Mouse (Mus musculus) lung, embryonic 14.5 days (tissue): ENCODE measurements around the gene Usf1. TPM values are rescaled to one million over a fixed set of nuclear protein-coding genes. Genes with fewer than 3 reads are reported as not detected.

Experiments used
- ATAC-seq: fragments of 200-750 bp; cut with Nextera tagmentation; 2 replicates; pipeline ENCODE4 v1.8.0; 2017; ENCODE audit warnings: mild to moderate bottlenecking, moderate TSS enrichment, moderate library complexity; ENCODE audit not compliant: insufficient read depth
- DNase-seq: peaks from one replicate; pipeline ENCODE4 v3.0.0-alpha.2; 2015
- H3K27ac ChIP-seq: fragments of 300-500 bp; sonication (generic); 2 replicates; pipeline ENCODE4 v1.5.1; 2014; ENCODE audit warnings: low read depth, mild to moderate bottlenecking, moderate library complexity
- H3K27me3 ChIP-seq: fragments of 300-500 bp; sonication (generic); 2 replicates; pipeline ENCODE4 v1.6.1; 2014; ENCODE audit warnings: low read length, control low read depth; ENCODE audit not compliant: insufficient read depth
- H3K36me3 ChIP-seq: fragments of 300-500 bp; sonication (generic); 2 replicates; pipeline ENCODE4 v1.6.1; 2014; ENCODE audit warnings: control low read depth; ENCODE audit not compliant: insufficient read depth
- H3K4me1 ChIP-seq: fragments of 300-500 bp; sonication (generic); 2 replicates; pipeline ENCODE4 v1.6.1; 2014; ENCODE audit warnings: antibody characterized with exemption, control low read depth; ENCODE audit not compliant: insufficient read depth
- H3K4me2 ChIP-seq: fragments of 300-500 bp; sonication (generic); 2 replicates; pipeline ENCODE4 v1.6.1; 2014; ENCODE audit warnings: mild to moderate bottlenecking
- H3K4me3 ChIP-seq: fragments of 300-500 bp; sonication (generic); 2 replicates; pipeline ENCODE4 v1.5.1; 2014; ENCODE audit warnings: low read depth, low read length
- H3K9ac ChIP-seq: fragments of 300-500 bp; sonication (generic); 2 replicates; pipeline ENCODE4 v1.6.1; 2014
- H3K9me3 ChIP-seq: fragments of 300-500 bp; sonication (generic); 2 replicates; pipeline ENCODE4 v1.6.1; 2016; ENCODE audit warnings: low read depth, low read length, control low read depth
- CTCF ChIP-seq: IDR thresholded peaks from 2 replicates; pipeline ENCODE4 v1.5.1; 2016; ENCODE audit warnings: antibody characterized with exemption, low read depth
- WGBS: fragments of 180-500 bp; shearing (Covaris S2); extraction: QIAGEN DNeasy Blood & Tissue Kit; methylation state at CpG from one replicate; pipeline ENCODE4 v1.1.7; 2014; 5-methylcytosine and 5-hydroxymethylcytosine counted together
- polyA plus RNA-seq: library from polyadenylated mRNA; unstranded; fragments of >200 nt; fragmentation: Nextera tagmentation; extraction: Ambion mirVana; gene quantifications from 2 replicates; pipeline ENCODE4 v1.2.1, GENCODE M21; 2014

Usf1 gene
- polyA plus RNA-seq, 1 experiment from 2014 or later, result 81.0 TPM

DNA sequence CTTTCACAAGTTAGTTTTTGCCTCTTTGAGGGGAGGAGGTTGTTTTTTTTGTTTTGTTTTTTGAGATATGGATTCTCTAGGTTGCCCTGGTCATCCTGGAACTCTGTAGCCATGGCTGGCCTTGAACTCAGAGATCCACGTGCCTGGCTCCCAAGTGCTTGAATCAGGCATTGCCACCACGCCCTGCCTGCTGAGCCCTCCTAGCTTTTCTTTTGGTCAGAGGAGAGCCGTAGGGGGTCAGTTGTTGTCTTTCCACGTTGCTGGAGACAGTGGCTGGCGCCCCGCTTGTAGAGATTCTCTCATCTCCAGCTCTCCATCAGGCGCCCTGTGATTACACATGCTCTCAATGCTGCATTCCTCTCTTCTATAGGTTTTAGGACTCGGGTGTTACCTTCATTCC lies 2.5 kb downstream of the Usf1 start:
- ATAC-seq, result no peak
- TF ChIP-seq CTCF, result no peak

DNA sequence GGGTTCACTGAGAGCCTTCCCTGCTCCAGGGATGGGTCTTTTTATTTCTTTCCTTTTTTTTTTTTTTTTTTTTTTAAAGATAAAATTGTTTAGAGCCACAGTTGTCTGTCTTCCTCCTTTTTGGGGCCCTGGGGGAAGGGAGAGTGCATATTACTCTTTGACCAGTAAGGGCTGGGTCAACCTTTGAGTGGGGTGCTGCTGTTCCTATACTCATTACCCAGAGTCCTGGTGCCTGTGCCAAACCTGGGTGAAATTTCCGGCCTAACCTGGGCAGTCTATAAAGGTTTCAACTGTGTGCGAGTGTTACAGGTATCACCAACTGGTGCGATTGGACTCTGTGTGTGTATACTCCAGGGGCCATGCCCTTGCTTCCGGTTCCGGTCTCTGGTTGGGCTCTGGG lies 7.5 kb downstream of the Usf1 start, which contains the start of gene Tstd1:
Gene Tstd1, plus strand, starts transcription at position 213 of the 400 bp plus-strand sequence.
- Histone ChIP-seq H3K4me1 (no peaks in the 10 kb centered on the region), H3K27me3 (no peaks in the 10 kb centered on the region), H3K9ac (no peak within 1 kb of the TSS), H3K4me3 (no peak within 1 kb of the TSS), H3K9me3 (no peaks in the 10 kb centered on the region), H3K27ac (peak within 1 kb of the TSS; percentile 79), H3K4me2 (no peak within 1 kb of the TSS), H3K36me3 (peaks cover 68% of the 10 kb centered on the region)
- ATAC-seq, result no peak
- TF ChIP-seq CTCF, result no peak
- WGBS, result 81% methylated on average over 5 of the region's 5 CpGs
- DNase-seq, result no peak

More for the DNA sequence above, 2.5 kb downstream of the Usf1 start:
- no peaks in the 10 kb centered on the region for H3K9me3 ChIP-seq
- peaks cover 45% of the 10 kb centered on the region for H3K36me3 ChIP-seq
- H3K27ac ChIP-seq, result no peak overlapping the region
- H3K4me1 ChIP-seq, result no peaks in the 10 kb centered on the region
- H3K9ac ChIP-seq, result no peak overlapping the region
- H3K4me3 ChIP-seq, result no peak overlapping the region
- H3K27me3 ChIP-seq, result no peaks in the 10 kb centered on the region
- no peak overlapping the region for H3K4me2 ChIP-seq
- no peak for DNase-seq
- 76% methylated on average over 8 of the region's 8 CpGs for WGBS

DNA sequence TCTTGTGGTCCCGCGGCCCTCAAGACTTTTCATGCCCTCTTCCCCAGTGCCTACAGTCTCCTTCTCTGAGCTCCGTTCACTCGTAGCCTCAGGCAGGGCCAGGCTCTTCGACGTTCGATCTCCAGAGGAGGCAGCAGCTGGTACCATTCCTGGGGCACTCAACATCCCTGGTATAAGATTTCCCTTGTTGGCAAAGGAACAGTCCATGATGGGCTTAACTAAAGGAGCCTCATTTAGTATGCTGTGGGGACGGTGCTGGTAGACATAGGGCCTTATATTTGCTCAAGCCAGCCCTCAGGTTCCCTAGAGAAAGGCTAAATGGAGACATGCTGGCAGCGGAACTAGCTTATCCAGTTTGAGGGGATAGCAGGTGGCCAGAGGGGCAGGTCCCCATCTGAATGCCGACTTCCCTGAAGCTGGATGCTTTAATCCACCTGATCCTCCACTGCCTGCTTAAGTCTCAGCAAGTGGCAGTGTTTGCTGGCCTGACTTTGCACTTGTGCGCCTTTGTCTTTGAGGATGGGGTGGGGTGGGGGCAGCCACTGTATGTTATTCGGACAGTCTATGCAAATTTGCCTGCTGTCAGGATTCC lies 8.3 kb downstream of the Usf1 start:
- no peak for TF ChIP-seq CTCF
- no peaks in the 10 kb centered on the region for H3K27me3 ChIP-seq
- peaks cover 65% of the 10 kb centered on the region for H3K36me3 ChIP-seq
- ATAC-seq, result peak; percentile 69
- H3K9ac ChIP-seq, result no peak overlapping the region
- H3K27ac ChIP-seq, result peak overlapping the region; percentile 79
- WGBS, result 44% methylated on average over 12 of the region's 12 CpGs
- DNase-seq, result peak; percentile 67
- no peak overlapping the region for H3K4me3 ChIP-seq
- no peaks in the 10 kb centered on the region for H3K9me3 ChIP-seq
- no peak overlapping the region for H3K4me2 ChIP-seq
- H3K4me1 ChIP-seq, result no peaks in the 10 kb centered on the region

DNA sequence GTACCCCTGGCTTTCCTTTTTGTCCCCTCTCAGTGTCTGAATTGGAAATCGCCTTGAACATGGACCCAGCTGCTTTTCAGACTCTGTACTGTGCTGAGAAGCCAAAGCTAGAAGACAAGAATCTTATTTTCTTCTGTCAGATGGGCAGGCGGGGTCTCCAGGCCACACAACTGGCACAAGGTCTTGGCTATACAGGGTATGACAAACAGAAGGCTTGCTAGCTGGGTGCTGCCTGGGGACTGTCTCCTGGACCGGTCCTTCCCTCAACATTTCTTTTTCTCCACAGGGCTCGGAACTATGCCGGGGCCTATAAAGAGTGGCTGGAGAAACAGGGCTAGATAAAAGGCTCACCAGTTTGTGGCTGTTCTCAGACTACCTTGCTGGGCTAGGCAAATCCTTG lies 8.8 kb downstream of the Usf1 start:
- TF ChIP-seq CTCF, result no peak
- no peak overlapping the region for H3K9ac ChIP-seq
- H3K27me3 ChIP-seq, result no peaks in the 10 kb centered on the region
- 69% methylated on average over 5 of the region's 5 CpGs for WGBS
- no peaks in the 10 kb centered on the region for H3K9me3 ChIP-seq
- ATAC-seq (peak; percentile 15; the same call in 1 of the 2 replicates), DNase-seq (no peak)
- peaks cover 60% of the 10 kb centered on the region for H3K36me3 ChIP-seq
- no peak overlapping the region for H3K4me3 ChIP-seq
- no peak overlapping the region for H3K4me2 ChIP-seq
- 0 out of 2 replicates have a peak, but pooled peaks cover 3% of the 10 kb centered on the region for H3K4me1 ChIP-seq
- peak overlapping the region; percentile 31; the same call in 1 of the 2 replicates for H3K27ac ChIP-seq

- peak; percentile 59 for DNase-seq
Measured at GRCm38 (mm10) chr1:171422504-171423095, 11.5 kb downstream of the Usf1 start.

GRCm38 (mm10) chr1:171424638-171425037 lies 13.5 kb downstream of the Usf1 start:
- Histone ChIP-seq H3K4me3 (no peak overlapping the region), H3K27me3 (no peaks in the 10 kb centered on the region), H3K4me2 (no peak overlapping the region), H3K9me3 (no peaks in the 10 kb centered on the region), H3K27ac (no peak overlapping the region), H3K9ac (no peak overlapping the region), H3K4me1 (0 out of 2 replicates have a peak, but pooled peaks cover 5% of the 10 kb centered on the region), H3K36me3 (peaks cover 13% of the 10 kb centered on the region)
- TF ChIP-seq CTCF, result no peak
- 42% methylated on average over 5 of the region's 5 CpGs for whole genome bisulfite sequencing
- DNase-seq (peak; percentile 19), ATAC-seq (no peak)

More at GRCm38 (mm10) chr1:171422504-171423095, 11.5 kb downstream of the Usf1 start:
- peaks cover 33% of the 10 kb centered on the region for H3K36me3 ChIP-seq
- H3K4me3 ChIP-seq, result no peak overlapping the region
- H3K9ac ChIP-seq, result no peak overlapping the region
- 0 out of 2 replicates have a peak, but pooled peaks cover 5% of the 10 kb centered on the region for H3K4me1 ChIP-seq
- H3K27ac ChIP-seq, result no peak overlapping the region
- H3K4me2 ChIP-seq, result no peak overlapping the region
- TF ChIP-seq CTCF, result no peak
- H3K27me3 ChIP-seq, result no peaks in the 10 kb centered on the region
- H3K9me3 ChIP-seq, result no peaks in the 10 kb centered on the region
- WGBS, result 70% methylated on average over 8 of the region's 8 CpGs
- ATAC-seq, result no peak

GRCm38 (mm10) chr1:171425126-171425525 lies 14.0 kb downstream of the Usf1 start:
- ATAC-seq, result no peak
- peak; percentile 72 for DNase-seq
- TF ChIP-seq CTCF, result no peak
- Histone ChIP-seq H3K4me2 (no peak overlapping the region), H3K36me3 (peaks cover 8% of the 10 kb centered on the region; the same call in 1 of the 2 replicates), H3K27ac (no peak overlapping the region), H3K27me3 (no peaks in the 10 kb centered on the region), H3K4me1 (0 out of 2 replicates have a peak, but pooled peaks cover 5% of the 10 kb centered on the region), H3K4me3 (no peak overlapping the region), H3K9ac (no peak overlapping the region), H3K9me3 (no peaks in the 10 kb centered on the region)
- WGBS, result 35% methylated on average over 4 of the region's 4 CpGs
